Mouse (Mus musculus): ENCODE data around the gene Angptl2. TPM values are rescaled to one million over a fixed set of nuclear protein-coding genes. Genes with fewer than 3 reads are reported as not detected.

Angptl2 gene
- polyA plus RNA-seq, 1 experiment from 2014 or later = 59.2 TPM

- Histone ChIP-seq H3K4me3 (replicated peaks) (no peak overlapping the region), H3K9me3 (replicated peaks) (no peaks in the 10 kb centered on the region), H3K4me1 (peaks cover 72% of the 10 kb centered on the region), H3K9ac (no peak overlapping the region), H3K4me2 (replicated peaks) (no peak overlapping the region), H3K27me3 (no peaks in the 10 kb centered on the region), H3K36me3 (no peaks in the 10 kb centered on the region), H3K27ac (replicated peaks) (peak overlapping the region; percentile 65; the same call in 1 of the 2 replicates)
- WGBS = 67% methylated on average over 4 of the region's 4 CpGs
- no peak for ATAC-seq (ENCODE audit: insufficient number of reproducible peaks, low FRiP score, low TSS enrichment, low read depth)
Observed at GRCm38 (mm10) chr2:33219637-33220036, 3.8 kb downstream of the Angptl2 start.

- WGBS = 46% methylated on average over 6 of the region's 6 CpGs
- H3K27ac ChIP-seq (replicated peaks) = peak overlapping the region; percentile 65; the same call in 1 of the 2 replicates
- no peak for ATAC-seq (ENCODE audit: insufficient number of reproducible peaks, low FRiP score, low TSS enrichment, low read depth)
Observed at GRCm38 (mm10) chr2:33220246-33220645, 4.4 kb downstream of the Angptl2 start.

GRCm38 (mm10) chr2:33220674-33221338 lies 4.9 kb downstream of the Angptl2 start:
- no peaks in the 10 kb centered on the region for H3K27me3 ChIP-seq
- no peak overlapping the region for H3K4me3 ChIP-seq (replicated peaks)
- no peaks in the 10 kb centered on the region for H3K9me3 ChIP-seq (replicated peaks)
- H3K4me1 ChIP-seq = peaks cover 65% of the 10 kb centered on the region
- H3K36me3 ChIP-seq = peaks cover 3% of the 10 kb centered on the region; the same call in 1 of the 2 replicates
- ATAC-seq (ENCODE audit: insufficient number of reproducible peaks, low FRiP score, low TSS enrichment, low read depth) = no peak
- no peak overlapping the region for H3K9ac ChIP-seq
- no peak overlapping the region for H3K4me2 ChIP-seq (replicated peaks)
- 77% methylated on average over 10 of the region's 10 CpGs for WGBS
- no peak overlapping the region; the same call in 1 of the 2 replicates for H3K27ac ChIP-seq (replicated peaks)

More at GRCm38 (mm10) chr2:33220246-33220645, 4.4 kb downstream of the Angptl2 start:
- Histone ChIP-seq H3K4me3 (replicated peaks) (no peak overlapping the region), H3K4me2 (replicated peaks) (no peak overlapping the region), H3K27me3 (no peaks in the 10 kb centered on the region), H3K36me3 (peaks cover 2% of the 10 kb centered on the region; the same call in 1 of the 2 replicates), H3K9ac (no peak overlapping the region), H3K4me1 (peaks cover 70% of the 10 kb centered on the region), H3K9me3 (replicated peaks) (no peaks in the 10 kb centered on the region)

GRCm38 (mm10) chr2:33221339-33221900 lies 5.6 kb downstream of the Angptl2 start:
- no peak overlapping the region for H3K4me3 ChIP-seq (replicated peaks)
- H3K9me3 ChIP-seq (replicated peaks) = no peaks in the 10 kb centered on the region
- no peak overlapping the region for H3K4me2 ChIP-seq (replicated peaks)
- H3K27ac ChIP-seq (replicated peaks) = no peak overlapping the region
- ATAC-seq (ENCODE audit: insufficient number of reproducible peaks, low FRiP score, low TSS enrichment, low read depth) = no peak
- H3K27me3 ChIP-seq = no peaks in the 10 kb centered on the region
- 82% methylated on average over 11 of the region's 11 CpGs for WGBS
- peaks cover 59% of the 10 kb centered on the region for H3K4me1 ChIP-seq
- peaks cover 3% of the 10 kb centered on the region; the same call in 1 of the 2 replicates for H3K36me3 ChIP-seq
- H3K9ac ChIP-seq = no peak overlapping the region

- no peak overlapping the region for H3K9ac ChIP-seq
- no peak overlapping the region for H3K4me3 ChIP-seq (replicated peaks)
- H3K36me3 ChIP-seq = peaks cover 3% of the 10 kb centered on the region; the same call in 1 of the 2 replicates
- H3K27me3 ChIP-seq = no peaks in the 10 kb centered on the region
- no peak overlapping the region for H3K27ac ChIP-seq (replicated peaks)
- peaks cover 48% of the 10 kb centered on the region for H3K4me1 ChIP-seq
- no peak overlapping the region for H3K4me2 ChIP-seq (replicated peaks)
- ATAC-seq (ENCODE audit: insufficient number of reproducible peaks, low FRiP score, low TSS enrichment, low read depth) = no peak
- no peaks in the 10 kb centered on the region for H3K9me3 ChIP-seq (replicated peaks)
- 86% methylated on average over 6 of the region's 6 CpGs for WGBS
Observed at GRCm38 (mm10) chr2:33222480-33222879, 6.6 kb downstream of the Angptl2 start.

GRCm38 (mm10) chr2:33223656-33224358 lies 7.9 kb downstream of the Angptl2 start:
- Histone ChIP-seq H3K4me3 (replicated peaks) (no peak overlapping the region), H3K27me3 (no peaks in the 10 kb centered on the region), H3K4me2 (replicated peaks) (no peak overlapping the region), H3K9ac (no peak overlapping the region), H3K36me3 (peaks cover 7% of the 10 kb centered on the region; the same call in 1 of the 2 replicates), H3K4me1 (peaks cover 37% of the 10 kb centered on the region), H3K27ac (replicated peaks) (no peak overlapping the region; the same call in 1 of the 2 replicates), H3K9me3 (replicated peaks) (no peaks in the 10 kb centered on the region)
- no peak for ATAC-seq (ENCODE audit: insufficient number of reproducible peaks, low FRiP score, low TSS enrichment, low read depth)
- 75% methylated on average over 10 of the region's 10 CpGs for WGBS

GRCm38 (mm10) chr2:33225921-33226320 lies 10.1 kb downstream of the Angptl2 start:
- Histone ChIP-seq H3K36me3 (peaks cover 20% of the 10 kb centered on the region; the same call in 1 of the 2 replicates), H3K4me2 (replicated peaks) (no peak overlapping the region)
- ATAC-seq (ENCODE audit: insufficient number of reproducible peaks, low FRiP score, low TSS enrichment, low read depth) = no peak

GRCm38 (mm10) chr2:33228077-33228476 lies 12.2 kb downstream of the Angptl2 start:
- 85% methylated on average over 11 of the region's 11 CpGs for WGBS
- no peak overlapping the region for H3K4me3 ChIP-seq (replicated peaks)
- no peak overlapping the region for H3K27ac ChIP-seq (replicated peaks)
- peaks cover 28% of the 10 kb centered on the region for H3K4me1 ChIP-seq
- peaks cover 29% of the 10 kb centered on the region; the same call in 1 of the 2 replicates for H3K36me3 ChIP-seq
- H3K9ac ChIP-seq = no peak overlapping the region
- no peak overlapping the region for H3K4me2 ChIP-seq (replicated peaks)
- no peaks in the 10 kb centered on the region for H3K9me3 ChIP-seq (replicated peaks)
- H3K27me3 ChIP-seq = no peaks in the 10 kb centered on the region
- ATAC-seq (ENCODE audit: insufficient number of reproducible peaks, low FRiP score, low TSS enrichment, low read depth) = no peak

More at GRCm38 (mm10) chr2:33225921-33226320, 10.1 kb downstream of the Angptl2 start:
- WGBS = 90% methylated on average over 7 of the region's 7 CpGs
- Histone ChIP-seq H3K9ac (no peak overlapping the region), H3K27ac (replicated peaks) (no peak overlapping the region), H3K27me3 (no peaks in the 10 kb centered on the region), H3K4me1 (peaks cover 19% of the 10 kb centered on the region), H3K4me3 (replicated peaks) (no peak overlapping the region), H3K9me3 (replicated peaks) (no peaks in the 10 kb centered on the region)

GRCm38 (mm10) chr2:33228551-33228950 lies 12.7 kb downstream of the Angptl2 start:
- no peak for ATAC-seq (ENCODE audit: insufficient number of reproducible peaks, low FRiP score, low TSS enrichment, low read depth)
- Histone ChIP-seq H3K9me3 (replicated peaks) (no peaks in the 10 kb centered on the region), H3K4me2 (replicated peaks) (no peak overlapping the region), H3K36me3 (peaks cover 29% of the 10 kb centered on the region; the same call in 1 of the 2 replicates), H3K27me3 (no peaks in the 10 kb centered on the region), H3K27ac (replicated peaks) (no peak overlapping the region), H3K4me1 (peaks cover 23% of the 10 kb centered on the region), H3K4me3 (replicated peaks) (no peak overlapping the region), H3K9ac (no peak overlapping the region)
- WGBS = 95% methylated on average over 15 of the region's 15 CpGs

GRCm38 (mm10) chr2:33230701-33231100 lies 14.8 kb downstream of the Angptl2 start:
- 47% methylated on average over 10 of the region's 10 CpGs for WGBS
- Histone ChIP-seq H3K4me2 (replicated peaks) (no peak overlapping the region), H3K27ac (replicated peaks) (no peak overlapping the region), H3K4me3 (replicated peaks) (no peak overlapping the region), H3K9me3 (replicated peaks) (no peaks in the 10 kb centered on the region), H3K36me3 (peaks cover 26% of the 10 kb centered on the region; the same call in 1 of the 2 replicates), H3K27me3 (no peaks in the 10 kb centered on the region), H3K4me1 (peaks cover 21% of the 10 kb centered on the region), H3K9ac (no peak overlapping the region)
- no peak for ATAC-seq (ENCODE audit: insufficient number of reproducible peaks, low FRiP score, low TSS enrichment, low read depth)

GRCm38 (mm10) chr2:33231788-33232187 lies 15.9 kb downstream of the Angptl2 start:
- Histone ChIP-seq H3K36me3 (peaks cover 26% of the 10 kb centered on the region; the same call in 1 of the 2 replicates), H3K27me3 (no peaks in the 10 kb centered on the region), H3K9ac (no peak overlapping the region), H3K9me3 (replicated peaks) (no peaks in the 10 kb centered on the region), H3K4me1 (peaks cover 24% of the 10 kb centered on the region), H3K4me3 (replicated peaks) (no peak overlapping the region), H3K27ac (replicated peaks) (no peak overlapping the region), H3K4me2 (replicated peaks) (no peak overlapping the region)
- WGBS = 91% methylated on average over 2 of the region's 2 CpGs
- no peak for ATAC-seq (ENCODE audit: insufficient number of reproducible peaks, low FRiP score, low TSS enrichment, low read depth)
